Mouse (Mus musculus): ENCODE data around the gene Tph1.

DNA sequence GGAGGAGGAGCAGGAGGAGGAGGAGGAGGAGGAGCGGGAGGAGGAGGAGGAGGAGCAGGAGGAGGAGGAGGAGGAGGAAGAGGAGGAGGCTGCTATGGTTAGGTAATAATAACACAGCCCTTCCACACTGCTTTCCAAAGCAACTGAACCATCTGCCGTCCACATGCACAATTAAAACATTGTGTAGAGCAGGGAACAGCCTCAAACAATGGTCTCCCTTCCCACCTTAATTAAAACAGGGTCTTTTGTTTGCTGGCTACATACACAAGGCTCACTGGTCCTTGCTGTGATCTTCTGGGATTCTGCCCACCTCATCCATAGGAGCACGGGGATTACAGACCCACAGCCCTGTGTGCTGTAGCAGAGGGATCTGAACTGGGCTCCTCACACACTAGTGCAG lies 48.4 kb downstream of the Tph1 start:
- TF ChIP-seq CTCF (IDR thresholded peaks at IDR 0.05; ENCODE audit: borderline replicate concordance, control insufficient read depth, extremely low read depth, insufficient read depth, low read length, poor library complexity) = no peak
- no peak for TF ChIP-seq POLR2A (IDR thresholded peaks at IDR 0.05; ENCODE audit: control insufficient read depth, extremely low read depth, insufficient read depth, low read length, poor library complexity)

All from thymus, adult 2 months (tissue).